Mouse (Mus musculus) heart, postnatal 0 days (tissue): ENCODE measurements around the gene Slc36a1. TPM values are rescaled to one million over a fixed set of nuclear protein-coding genes. Genes with fewer than 3 reads are reported as not detected.

Experiments used
- ATAC-seq: fragments of 200-750 bp; cut with Nextera tagmentation; 2 replicates; pipeline ENCODE4 v1.8.0; 2017; ENCODE audit warnings: low read depth, moderate number of reproducible peaks, moderate library complexity; ENCODE audit not compliant: insufficient read depth
- DNase-seq: peaks from one replicate; pipeline ENCODE4 v3.0.0-alpha.2; 2016; ENCODE audit warnings: low spot score
- H3K27ac ChIP-seq: fragments of 300-500 bp; sonication (generic); 2 replicates; pipeline ENCODE4 v1.5.1; 2014; ENCODE audit warnings: low read depth, mild to moderate bottlenecking
- H3K27me3 ChIP-seq: fragments of 300-500 bp; sonication (generic); 2 replicates; pipeline ENCODE4 v1.6.1; 2014; ENCODE audit warnings: low read length, mixed read lengths; ENCODE audit not compliant: control insufficient read depth, insufficient read depth
- H3K36me3 ChIP-seq: fragments of 300-500 bp; sonication (generic); replicated peaks from 2 replicates; pipeline ENCODE4 v1.6.1; 2014; ENCODE audit warnings: low read length, mixed read lengths; ENCODE audit not compliant: control insufficient read depth, insufficient read depth
- H3K4me1 ChIP-seq: fragments of 300-500 bp; sonication (generic); 2 replicates; pipeline ENCODE4 v1.6.1; 2014; ENCODE audit warnings: antibody characterized with exemption; ENCODE audit not compliant: control insufficient read depth, insufficient read depth
- H3K4me2 ChIP-seq: fragments of 300-500 bp; sonication (generic); 2 replicates; pipeline ENCODE4 v1.6.1; 2014; ENCODE audit warnings: low read depth, mild to moderate bottlenecking, low read length, moderate library complexity
- H3K4me3 ChIP-seq: fragments of 300-500 bp; sonication (generic); 2 replicates; pipeline ENCODE4 v1.5.1; 2014; ENCODE audit warnings: low read depth, low read length
- H3K9ac ChIP-seq: fragments of 300-500 bp; sonication (generic); replicated peaks from 2 replicates; pipeline ENCODE4 v1.6.1; 2014; ENCODE audit warnings: low read depth, low read length, mixed read lengths
- H3K9me3 ChIP-seq: fragments of 300-500 bp; sonication (generic); replicated peaks from 2 replicates; pipeline ENCODE4 v1.6.1; 2016; ENCODE audit warnings: low read length; ENCODE audit not compliant: control insufficient read depth
- CTCF ChIP-seq: IDR thresholded peaks from 2 replicates; pipeline ENCODE4 v1.5.1; 2016; ENCODE audit warnings: antibody characterized with exemption, control low read depth, low read depth
- EP300 ChIP-seq: IDR thresholded peaks from 2 replicates; pipeline ENCODE4 v1.6.1; 2016; ENCODE audit warnings: antibody characterized with exemption, low read depth
- WGBS: fragments of 180-500 bp; shearing (Covaris S2); extraction: QIAGEN DNeasy Blood & Tissue Kit; methylation state at CpG from one replicate; pipeline ENCODE4 v1.1.7; 2014; 5-methylcytosine and 5-hydroxymethylcytosine counted together
- polyA plus RNA-seq: library from polyadenylated mRNA; unstranded; fragments of >200 nt; fragmentation: Nextera tagmentation; extraction: Ambion mirVana; gene quantifications from 2 replicates; pipeline ENCODE4 v1.2.1, GENCODE M21; 2015
- total RNA-seq: library from RNA; depleted of rRNA; stranded (reverse); fragments of >200 nt; gene quantifications from 2 replicates; pipeline ENCODE4 v1.2.3, GENCODE M21; 2014; ENCODE audit warnings: low replicate concordance

Gene Slc36a1
- total and polyA plus RNA-seq, 2 experiments from 2014 or later, result 1.00 to 6.9 TPM

DNA sequence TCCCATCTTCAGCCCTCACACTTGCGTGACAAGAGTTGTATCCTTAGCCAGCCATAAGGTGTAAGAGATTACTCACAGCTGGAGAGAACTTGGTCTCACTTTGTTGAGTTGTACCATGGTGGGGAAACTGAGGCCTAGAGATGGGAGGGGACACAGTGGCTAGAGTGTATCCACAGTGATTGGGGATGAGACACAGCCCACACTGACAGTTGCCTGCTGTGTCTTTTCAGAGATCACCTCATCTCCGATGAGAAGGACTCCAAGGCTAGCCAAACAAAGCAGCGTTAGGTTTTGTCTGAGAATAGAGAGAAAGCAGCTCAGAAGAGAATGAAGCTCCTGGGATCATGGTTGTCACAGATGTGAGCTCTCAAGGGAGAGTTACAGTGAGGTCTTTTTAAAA, 13.9 kb upstream of the Slc36a1 start:
- DNase-seq (no peak), ATAC-seq (no peak)
- no peaks in the 10 kb centered on the region for H3K36me3 ChIP-seq
- H3K27ac ChIP-seq, result no peak overlapping the region
- 70% methylated on average over 3 of the region's 3 CpGs for WGBS
- H3K27me3 ChIP-seq, result no peaks in the 10 kb centered on the region
- H3K4me3 ChIP-seq, result no peak overlapping the region
- H3K4me2 ChIP-seq, result no peak overlapping the region
- H3K9me3 ChIP-seq, result no peaks in the 10 kb centered on the region
- peaks cover 13% of the 10 kb centered on the region for H3K4me1 ChIP-seq
- TF ChIP-seq EP300, result no peak
- TF ChIP-seq CTCF, result no peak
- H3K9ac ChIP-seq, result no peak overlapping the region

- DNase-seq, result no peak
- no peak for TF ChIP-seq CTCF
- H3K36me3 ChIP-seq, result no peaks in the 10 kb centered on the region
- no peak overlapping the region for H3K27ac ChIP-seq
- H3K9me3 ChIP-seq, result no peaks in the 10 kb centered on the region
- H3K9ac ChIP-seq, result no peak overlapping the region
- no peak overlapping the region for H3K4me2 ChIP-seq
- ATAC-seq, result no peak
- 50% methylated on average over 6 of the region's 6 CpGs for WGBS
- no peak overlapping the region for H3K4me3 ChIP-seq
- no peaks in the 10 kb centered on the region for H3K4me1 ChIP-seq
- H3K27me3 ChIP-seq, result no peaks in the 10 kb centered on the region
These were observed 7.1 kb upstream of the Slc36a1 start for GRCm38 (mm10) chr11:55197086-55197485.

DNA sequence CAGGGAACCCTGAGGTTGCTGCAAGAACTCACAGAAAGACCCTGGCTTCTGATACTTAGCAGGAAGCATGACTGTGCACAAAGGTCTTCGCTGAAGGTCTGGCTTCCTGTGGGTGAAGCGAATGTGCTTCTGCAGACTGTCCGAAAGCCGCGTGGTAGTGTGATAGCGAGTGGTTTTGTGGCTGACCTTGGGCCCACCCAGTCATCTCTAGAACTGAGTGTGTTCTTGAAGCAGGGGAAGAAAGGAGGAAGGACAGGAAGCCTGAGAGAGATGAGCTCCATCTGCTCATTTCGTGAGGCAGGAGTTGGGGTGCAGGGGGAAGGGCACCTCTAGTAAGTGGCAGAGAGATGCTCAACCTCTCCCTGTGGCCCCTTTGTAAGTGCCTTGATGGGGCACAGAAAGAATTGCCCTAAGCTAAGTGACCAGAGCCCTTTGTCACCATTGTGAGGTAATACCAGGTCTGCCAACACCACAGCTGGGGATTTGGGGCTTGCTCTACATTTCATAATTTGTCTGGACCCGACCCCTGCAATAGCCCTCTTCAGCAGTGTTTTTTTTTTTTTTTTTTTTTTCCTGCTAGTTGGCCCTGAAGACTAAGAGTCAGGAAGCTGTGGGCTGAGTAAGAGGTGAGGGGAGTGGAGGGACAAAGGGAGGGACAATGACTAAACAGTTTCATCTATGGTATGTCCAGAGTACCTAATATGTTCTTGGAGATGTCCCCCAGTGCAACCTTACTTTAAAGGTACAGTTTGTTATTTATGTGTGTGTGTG, 6.2 kb upstream of the Slc36a1 start:
- no peaks in the 10 kb centered on the region for H3K9me3 ChIP-seq
- H3K9ac ChIP-seq, result no peak overlapping the region
- no peak for DNase-seq
- no peaks in the 10 kb centered on the region for H3K4me1 ChIP-seq
- WGBS, result 46% methylated on average over 8 of the region's 8 CpGs
- H3K27me3 ChIP-seq, result no peaks in the 10 kb centered on the region
- H3K36me3 ChIP-seq, result no peaks in the 10 kb centered on the region
- H3K4me3 ChIP-seq, result no peak overlapping the region
- no peak for ATAC-seq
- TF ChIP-seq CTCF (no peak), EP300 (no peak)
- no peak overlapping the region for H3K4me2 ChIP-seq
- no peak overlapping the region for H3K27ac ChIP-seq

DNA sequence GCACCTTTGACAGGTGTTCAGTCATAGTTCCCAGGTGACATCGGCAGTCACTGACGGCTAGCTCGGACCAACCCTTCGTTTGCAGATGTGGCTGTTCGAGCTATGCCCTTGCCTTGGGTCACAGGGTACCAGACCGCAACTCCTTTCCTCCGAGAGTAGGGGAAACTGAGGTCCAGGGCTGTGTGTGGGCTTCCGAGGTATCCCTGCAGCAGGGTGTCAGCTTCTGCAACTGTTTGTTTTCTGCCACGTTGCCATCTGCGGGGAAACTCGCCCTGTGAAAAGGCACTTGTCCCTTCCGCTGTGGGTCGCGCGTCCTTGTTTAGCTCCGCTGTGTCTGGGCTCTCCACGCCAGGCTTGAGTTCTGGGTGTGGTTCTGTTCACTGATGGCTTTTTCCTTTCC, 452 bp downstream of the Slc36a1 start:
- peak overlapping the region; percentile 91 for H3K4me2 ChIP-seq
- no peaks in the 10 kb centered on the region for H3K9me3 ChIP-seq
- H3K27ac ChIP-seq, result no peak overlapping the region
- H3K27me3 ChIP-seq, result no peaks in the 10 kb centered on the region
- ATAC-seq (peak; percentile 35), DNase-seq (no peak)
- peak overlapping the region; percentile 65 for H3K9ac ChIP-seq
- no peak for TF ChIP-seq EP300
- TF ChIP-seq CTCF, result no peak
- H3K4me3 ChIP-seq, result peak overlapping the region; percentile 75
- WGBS, result 2% methylated on average over 17 of the region's 17 CpGs
- H3K36me3 ChIP-seq, result no peaks in the 10 kb centered on the region
- H3K4me1 ChIP-seq, result peaks cover 6% of the 10 kb centered on the region; the same call in 1 of the 2 replicates

DNA sequence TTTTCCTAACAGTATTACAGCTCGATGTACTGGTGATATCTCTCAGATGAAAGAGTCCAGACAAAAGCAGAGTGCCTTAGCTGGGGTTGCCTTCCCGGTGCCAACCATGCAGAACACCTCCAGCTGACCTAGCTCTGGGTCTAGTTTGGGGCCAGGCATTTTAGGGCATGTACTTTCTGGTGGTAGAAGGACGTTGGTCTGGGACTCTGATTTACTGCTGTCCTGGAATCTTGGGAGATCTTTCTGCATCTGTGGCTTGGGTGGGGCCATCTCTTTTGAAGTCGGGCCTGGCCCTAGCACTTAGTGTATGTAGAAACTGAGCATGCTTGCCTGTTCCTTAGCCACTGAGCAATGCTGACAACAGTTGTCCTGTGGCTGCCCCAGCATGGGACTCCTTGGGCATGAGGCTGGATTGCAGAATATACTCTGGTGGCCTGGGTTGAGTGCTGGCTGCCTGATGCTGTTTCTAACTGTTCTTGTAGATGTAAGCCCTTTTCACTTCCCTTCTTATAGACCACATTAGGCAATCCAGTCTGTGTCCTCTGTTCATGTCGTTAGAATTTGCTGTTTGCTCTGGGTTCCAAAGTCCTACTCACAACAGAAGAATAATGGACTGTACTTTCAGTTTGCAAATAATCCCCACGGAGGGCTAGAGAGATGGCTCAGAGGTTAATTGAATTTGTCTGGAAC, 4.0 kb downstream of the Slc36a1 start:
- Histone ChIP-seq H3K4me2 (no peak overlapping the region), H3K36me3 (no peaks in the 10 kb centered on the region), H3K27me3 (no peaks in the 10 kb centered on the region), H3K4me1 (peaks cover 6% of the 10 kb centered on the region; the same call in 1 of the 2 replicates), H3K4me3 (no peak overlapping the region), H3K9me3 (no peaks in the 10 kb centered on the region), H3K9ac (no peak overlapping the region), H3K27ac (no peak overlapping the region)
- no peak for TF ChIP-seq CTCF
- TF ChIP-seq EP300, result no peak
- DNase-seq (no peak), ATAC-seq (no peak)
- 60% methylated on average over 6 of the region's 6 CpGs for whole genome bisulfite sequencing
